Mouse (Mus musculus) embryonic facial prominence, embryonic 14.5 days (tissue): ENCODE measurements around the gene 1700009N14Rik. TPM values are rescaled to one million over a fixed set of nuclear protein-coding genes. Genes with fewer than 3 reads are reported as not detected.

Experiments used
- ATAC-seq: fragments of 200-750 bp; cut with Nextera tagmentation; 2 replicates; pipeline ENCODE4 v1.8.0; 2017; ENCODE audit warnings: low read depth, moderate number of reproducible peaks, moderate TSS enrichment
- DNase-seq: peaks from one replicate; pipeline ENCODE4 v3.0.0-alpha.2; 2015; ENCODE audit warnings: low spot score
- H3K27ac ChIP-seq: fragments of 300-500 bp; sonication (generic); replicated peaks from 2 replicates; pipeline ENCODE4 v1.5.1; 2014; ENCODE audit warnings: low read depth, mild to moderate bottlenecking, low read length, moderate library complexity
- H3K27me3 ChIP-seq: fragments of 300-500 bp; sonication (generic); replicated peaks from 2 replicates; pipeline ENCODE4 v1.6.1; 2014; ENCODE audit warnings: low read length; ENCODE audit not compliant: control insufficient read depth, insufficient read depth
- H3K36me3 ChIP-seq: fragments of 300-500 bp; sonication (generic); 2 replicates; pipeline ENCODE4 v1.6.1; 2014; ENCODE audit warnings: low read length, mixed read lengths; ENCODE audit not compliant: control insufficient read depth, insufficient read depth
- H3K4me1 ChIP-seq: fragments of 300-500 bp; sonication (generic); 2 replicates; pipeline ENCODE4 v1.6.1; 2014; ENCODE audit warnings: antibody characterized with exemption, low read length; ENCODE audit not compliant: control insufficient read depth, insufficient read depth
- H3K4me2 ChIP-seq: fragments of 300-500 bp; sonication (generic); 2 replicates; pipeline ENCODE4 v1.6.1; 2014; ENCODE audit warnings: low read depth, mild to moderate bottlenecking, low read length, moderate library complexity, mixed read lengths
- H3K4me3 ChIP-seq: fragments of 300-500 bp; sonication (generic); 2 replicates; pipeline ENCODE4 v1.5.1; 2014; ENCODE audit warnings: low read depth, mild to moderate bottlenecking, low read length
- H3K9ac ChIP-seq: fragments of 300-500 bp; sonication (generic); 2 replicates; pipeline ENCODE4 v1.6.1; 2014; ENCODE audit warnings: low read depth, mild to moderate bottlenecking, low read length, moderate library complexity, mixed read lengths
- H3K9me3 ChIP-seq: fragments of 300-500 bp; sonication (generic); 2 replicates; pipeline ENCODE4 v1.6.1; 2016; ENCODE audit warnings: low read length; ENCODE audit not compliant: control insufficient read depth
- WGBS: fragments of 180-500 bp; shearing (Covaris S2); extraction: QIAGEN DNeasy Blood & Tissue Kit; methylation state at CpG from one replicate; pipeline ENCODE4 v1.1.7; 2014; 5-methylcytosine and 5-hydroxymethylcytosine counted together
- polyA plus RNA-seq: library from polyadenylated mRNA; unstranded; fragments of >200 nt; fragmentation: Nextera tagmentation; extraction: Ambion mirVana; gene quantifications from 2 replicates; pipeline ENCODE4 v1.2.1, GENCODE M21; 2014

1700009N14Rik gene
- polyA plus RNA-seq = not detected in 2 replicates

DNA sequence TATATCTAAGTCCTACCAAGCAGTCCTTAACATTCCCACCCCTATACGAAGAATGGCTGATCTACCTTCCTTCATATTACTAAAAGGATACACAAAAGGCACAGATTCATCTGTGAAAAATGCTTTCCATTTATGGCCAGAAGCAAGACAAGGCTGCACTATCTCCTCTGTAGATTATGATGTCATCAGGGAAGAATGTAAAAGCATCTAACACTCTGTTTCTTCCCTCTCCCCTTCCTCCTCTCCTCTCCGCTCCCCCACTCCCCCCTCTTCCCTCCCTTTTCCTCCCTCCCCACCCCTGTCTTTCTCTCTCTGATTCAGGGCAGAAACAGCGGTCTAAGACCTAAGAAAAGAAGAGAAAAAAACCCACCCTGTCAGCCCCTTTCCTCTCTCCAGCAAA, at the start of gene 1700009N14Rik:
TSS of gene 1700009N14Rik (plus strand) at position 227 of the 400 bp plus-strand sequence.
- Histone ChIP-seq H3K4me3 (no peak within 1 kb of the TSS), H3K27me3 (no peaks in the 10 kb centered on the region), H3K9ac (no peak within 1 kb of the TSS), H3K4me2 (no peak within 1 kb of the TSS), H3K9me3 (no peaks in the 10 kb centered on the region), H3K4me1 (no peaks in the 10 kb centered on the region), H3K27ac (no peak within 1 kb of the TSS), H3K36me3 (no peaks in the 10 kb centered on the region)
- DNase-seq (no peak), ATAC-seq (no peak)
- WGBS = 48% methylated on average over 3 of the region's 3 CpGs

DNA sequence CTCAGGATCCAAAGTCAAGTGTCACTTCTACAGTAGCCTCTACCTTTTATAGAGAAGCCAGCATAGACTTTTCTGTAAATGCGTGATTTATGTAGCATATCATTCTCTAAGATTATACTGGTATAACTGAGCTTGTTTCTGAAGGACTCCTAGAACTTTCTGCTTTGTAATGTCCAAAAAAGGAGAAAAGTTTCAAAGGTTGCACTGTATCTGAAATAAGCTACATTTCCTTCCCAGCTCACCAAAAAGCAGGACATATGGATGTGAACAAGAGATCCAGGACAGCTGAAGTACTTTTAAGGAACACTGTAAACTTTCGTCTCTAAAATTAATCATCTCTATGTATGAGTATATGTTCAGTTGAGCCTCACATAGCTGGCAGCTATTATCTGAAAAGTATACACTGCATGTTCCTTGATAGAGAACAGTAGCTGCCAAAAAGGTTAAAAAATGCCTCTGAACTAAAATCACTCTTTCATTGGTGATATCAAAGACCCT, 12.2 kb upstream of the 1700009N14Rik start:
- no peak overlapping the region for H3K9ac ChIP-seq
- no peaks in the 10 kb centered on the region for H3K27me3 ChIP-seq
- 82% methylated on average over 2 of the region's 2 CpGs for WGBS
- H3K4me2 ChIP-seq = no peak overlapping the region
- no peak overlapping the region for H3K4me3 ChIP-seq
- no peak for ATAC-seq
- H3K36me3 ChIP-seq = no peaks in the 10 kb centered on the region
- H3K4me1 ChIP-seq = no peaks in the 10 kb centered on the region
- no peaks in the 10 kb centered on the region for H3K9me3 ChIP-seq
- no peak overlapping the region for H3K27ac ChIP-seq
- DNase-seq = no peak

DNA sequence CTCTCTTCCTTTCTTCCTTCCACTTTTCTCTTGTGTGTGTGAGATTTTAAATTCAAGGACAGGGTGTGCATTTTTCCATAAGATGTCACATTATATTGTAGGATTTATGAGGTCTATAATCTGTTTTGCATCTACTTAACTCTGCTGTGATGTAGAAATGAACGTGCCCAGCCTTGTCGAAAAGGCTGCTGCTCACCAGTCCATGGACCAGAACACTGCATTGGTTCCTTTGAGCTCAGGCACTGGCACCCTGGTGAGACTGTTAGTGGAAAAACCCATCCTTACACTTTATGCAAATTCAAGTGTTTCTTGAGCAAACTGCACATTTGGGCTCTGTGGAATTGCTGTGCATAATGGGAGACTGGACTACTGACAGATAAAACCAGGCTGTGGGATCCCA, 24.2 kb downstream of the 1700009N14Rik start:
- no peaks in the 10 kb centered on the region for H3K9me3 ChIP-seq
- no peak overlapping the region for H3K27ac ChIP-seq
- 75% methylated on average over 2 of the region's 2 CpGs for WGBS
- H3K4me2 ChIP-seq = no peak overlapping the region
- DNase-seq = no peak
- no peaks in the 10 kb centered on the region for H3K27me3 ChIP-seq
- H3K36me3 ChIP-seq = no peaks in the 10 kb centered on the region
- H3K4me1 ChIP-seq = no peaks in the 10 kb centered on the region
- ATAC-seq = no peak
- H3K9ac ChIP-seq = no peak overlapping the region
- no peak overlapping the region for H3K4me3 ChIP-seq

DNA sequence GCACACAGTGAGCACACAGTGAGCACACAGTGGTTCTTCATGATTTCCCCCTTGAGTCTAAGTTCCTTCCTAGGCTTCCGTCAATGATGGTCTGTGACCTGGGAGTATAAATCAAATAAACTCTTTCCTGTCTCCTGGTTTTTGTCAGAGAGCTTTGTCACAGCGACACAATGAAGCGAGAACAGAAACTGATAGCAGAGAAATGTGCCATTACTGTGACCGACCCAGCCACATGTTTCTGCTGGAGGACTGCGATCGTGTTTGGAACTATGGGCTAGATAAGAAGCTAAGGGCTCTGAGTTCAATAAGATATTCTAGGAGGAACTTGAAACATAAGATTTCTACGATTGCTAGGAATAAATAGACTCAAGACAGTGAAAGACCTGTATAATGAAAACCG, 36.3 kb downstream of the 1700009N14Rik start:
- Histone ChIP-seq H3K9ac (no peak overlapping the region), H3K4me3 (no peak overlapping the region), H3K4me2 (no peak overlapping the region), H3K9me3 (no peaks in the 10 kb centered on the region), H3K27ac (no peak overlapping the region), H3K4me1 (no peaks in the 10 kb centered on the region), H3K36me3 (no peaks in the 10 kb centered on the region), H3K27me3 (no peaks in the 10 kb centered on the region)
- no peak for ATAC-seq
- no peak for DNase-seq
- 84% methylated on average over 8 of the region's 8 CpGs for WGBS

DNA sequence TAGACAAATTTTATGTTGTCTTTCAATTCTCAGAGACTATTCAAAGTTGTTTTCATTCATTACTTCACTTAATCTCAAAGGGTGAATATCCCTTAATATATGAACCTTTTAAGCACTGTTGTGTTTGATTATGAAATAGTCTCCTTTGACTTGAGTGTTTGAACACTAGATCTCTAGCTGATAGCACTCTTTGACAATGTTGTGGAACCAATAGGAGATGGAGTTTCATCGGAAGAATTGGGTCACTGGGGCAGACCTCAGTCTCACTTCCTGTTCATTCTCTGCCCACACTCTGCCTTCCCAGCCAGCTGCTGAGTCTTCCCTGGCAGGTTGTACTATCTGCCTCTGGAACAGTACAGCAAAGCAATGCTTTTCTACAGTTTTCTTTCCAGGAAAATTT, 43.5 kb downstream of the 1700009N14Rik start:
- no peak overlapping the region for H3K4me2 ChIP-seq
- no peak for ATAC-seq
- 77% methylated on average over 1 of the region's 1 CpGs for WGBS

DNA sequence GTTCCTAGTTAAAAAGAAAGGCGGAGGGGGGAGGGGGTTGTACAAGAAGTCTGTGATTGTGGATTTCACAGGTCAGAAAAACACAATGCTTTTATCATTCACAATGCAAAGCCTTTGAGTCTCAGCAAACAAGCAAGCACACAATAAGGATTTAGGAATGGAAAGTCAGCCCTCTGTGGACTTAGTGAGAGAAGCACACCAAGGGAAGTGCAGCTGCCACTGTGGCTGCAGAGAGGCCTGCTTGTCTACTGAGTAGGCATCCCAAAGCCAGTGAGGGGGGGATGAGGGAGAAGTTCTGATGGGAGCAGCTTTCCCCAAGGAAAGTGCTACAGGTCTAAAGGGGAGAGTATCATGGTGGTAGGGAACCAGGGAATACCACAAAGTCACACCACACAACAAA, 45.8 kb downstream of the 1700009N14Rik start:
- no peaks in the 10 kb centered on the region for H3K4me1 ChIP-seq
- no peak for ATAC-seq
- no peaks in the 10 kb centered on the region for H3K9me3 ChIP-seq
- H3K36me3 ChIP-seq = no peaks in the 10 kb centered on the region
- no peak for DNase-seq
- H3K4me3 ChIP-seq = no peak overlapping the region
- H3K27me3 ChIP-seq = no peaks in the 10 kb centered on the region
- no peak overlapping the region for H3K4me2 ChIP-seq
- no peak overlapping the region for H3K9ac ChIP-seq
- H3K27ac ChIP-seq = no peak overlapping the region
- 64% methylated on average over 1 of the region's 1 CpGs for WGBS

More for the DNA sequence above, 43.5 kb downstream of the 1700009N14Rik start:
- no peak for DNase-seq
- H3K9me3 ChIP-seq = no peaks in the 10 kb centered on the region
- no peak overlapping the region for H3K9ac ChIP-seq
- H3K36me3 ChIP-seq = no peaks in the 10 kb centered on the region
- H3K27ac ChIP-seq = no peak overlapping the region
- no peak overlapping the region for H3K4me3 ChIP-seq
- no peaks in the 10 kb centered on the region for H3K27me3 ChIP-seq
- no peaks in the 10 kb centered on the region for H3K4me1 ChIP-seq
